ENCODE assay signal across 10 mouse cellular contexts in the genomic region with DNA sequence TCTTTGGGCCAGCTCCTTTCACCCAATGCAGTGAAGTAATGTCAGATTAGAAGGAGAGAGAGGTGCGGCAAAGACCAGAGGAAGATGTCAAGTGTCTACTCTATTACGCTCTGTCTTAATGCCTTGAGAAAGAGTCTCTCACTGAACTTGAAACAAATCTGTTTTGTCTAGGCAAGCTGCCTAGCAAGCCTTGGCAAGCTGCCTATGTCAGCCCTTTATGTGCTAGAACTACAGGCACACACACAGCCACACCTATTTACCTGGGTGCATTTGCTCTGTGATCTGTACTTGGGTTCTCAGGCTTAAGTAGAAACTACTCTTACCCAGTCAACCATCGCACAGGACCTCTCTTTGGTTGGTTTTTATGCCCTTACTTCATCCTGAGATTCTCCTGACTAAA. TPM values are rescaled to one million over a fixed set of nuclear protein-coding genes. Genes with fewer than 3 reads are reported as not detected.
DNase-seq lines count a peak whose midpoint lies in the region; ATAC-seq lines count a peak whose summit lies in the region.
"Had no signal": no experiment of that assay in that cellular context is flagged by ENCODE, and none has a peak within 500 bp of the region (broad histone marks: within the 10 kb centered on the region; RNA-seq: fewer than 3 reads in every experiment).

No protein-coding gene starts in this region.

- peak; percentile 18 to 24 for DNase-seq in cerebellum, postnatal 36 days
- DNase-seq in cerebellum, adult 9-10 months, result no peak
- peak; percentile 11 for DNase-seq in ovary, adult 18-20 months (ENCODE audit: low spot score)
- DNase-seq in ovary, postnatal 14 days (ENCODE audit: low spot score), result no peak
- DNase-seq in gastrocnemius, postnatal 14 days, result peak; percentile 8
- DNase-seq in lung, postnatal 36 days, result peak; percentile 77
- no peak for DNase-seq in left cerebral cortex, adult 11 months (ENCODE audit: low spot score)
- DNase-seq: retina, postnatal 1 day had no signal

- intact Hi-C loops in gastrocnemius, postnatal 14 days (cut with DNase I; ENCODE audit: low total_unique reads), result no loop called here

- ATAC-seq in megakaryocyte-erythroid progenitor cell, adult 5-6 weeks (replicated peaks; ENCODE audit: low FRiP score, low TSS enrichment, poor library complexity, severe bottlenecking), result no peak
- ATAC-seq: hindbrain, postnatal 0 days had no signal

RNA-seq across cellular contexts. Expression of a gene that starts 40.4 kb away (rescaled TPM):
- total RNA-seq in gastrocnemius, postnatal 14 days (2021), result 1 to 10 TPM; 3.1 to 3.9 TPM
- 1.3 and 2.0 TPM in 2 replicates for total RNA-seq in megakaryocyte-erythroid progenitor cell, adult 5-6 weeks (2014; fragmentation: Nextera tagmentation)
- 1.1 and 3.0 TPM in 2 replicates for total RNA-seq in megakaryocyte-erythroid progenitor cell, adult 5-6 weeks (2017)

Comparison
In these comparisons a context has a peak if more than half of its experiments do, and no peak if none do; other contexts are left out.
1. DNase-seq: peak in cerebellum, postnatal 36 days (2 of 2), ovary, adult 18-20 months (single experiment), gastrocnemius, postnatal 14 days (single experiment) and lung, postnatal 36 days (single experiment); none in cerebellum, adult 9-10 months (single experiment), ovary, postnatal 14 days (single experiment) and left cerebral cortex, adult 11 months (single experiment).